Mouse (Mus musculus) 3T3-L1 (cell line): ENCODE results near the gene Olfr76.
"Not testable (repeated sequence)": the region's sequence is repeated elsewhere in the genome, so short reads cannot be mapped to it uniquely, and the experiment has no call there.

ENCODE experiments used
- DNase-seq: peaks from one replicate; pipeline ENCODE4 v3.0.0-alpha.2; 2015; ENCODE audit warnings: low read depth, low spot score

Olfr76 gene

GRCm38 (mm10) chr19:12123103-12123502 is at the start of gene Olfr76:
Gene Olfr76, minus strand, starts transcription at chr19:12123203.
- no peak for DNase-seq

GRCm38 (mm10) chr19:12170062-12170599 is 47.1 kb upstream of the Olfr76 start, which contains the start of gene Olfr1555-ps1:
Gene Olfr1555-ps1, minus strand, starts transcription at chr19:12170112.
- peak; percentile 1 for DNase-seq

- no peak for DNase-seq
These were observed 22.4 kb upstream of the Olfr76 start for GRCm38 (mm10) chr19:12145452-12145851.

GRCm38 (mm10) chr19:12143356-12143755 is 20.4 kb upstream of the Olfr76 start:
- no peak for DNase-seq

GRCm38 (mm10) chr19:12134289-12134688 is 11.3 kb upstream of the Olfr76 start:
- peak; percentile 75 for DNase-seq

GRCm38 (mm10) chr19:12116464-12116863 is 6.5 kb downstream of the Olfr76 start:
- DNase-seq: peak; percentile 5

GRCm38 (mm10) chr19:12115797-12116196 is 7.2 kb downstream of the Olfr76 start, which contains the start of gene Olfr1428:
Gene Olfr1428, minus strand, starts transcription at chr19:12115897.
- DNase-seq: no peak

GRCm38 (mm10) chr19:12113807-12114206 is 9.2 kb downstream of the Olfr76 start:
- DNase-seq: no peak

- no peak for DNase-seq
These were observed 18.5 kb downstream of the Olfr76 start for GRCm38 (mm10) chr19:12104541-12104940.

GRCm38 (mm10) chr19:12103234-12103633 is 19.8 kb downstream of the Olfr76 start, which contains the start of gene Olfr1427:
Gene Olfr1427, minus strand, starts transcription at chr19:12103334.
- no peak for DNase-seq

GRCm38 (mm10) chr19:12091913-12092312 is 31.1 kb downstream of the Olfr76 start, which contains the start of gene Olfr1426:
Gene Olfr1426, minus strand, starts transcription at chr19:12092013.
- DNase-seq: no peak

GRCm38 (mm10) chr19:12077631-12078030 is 45.4 kb downstream of the Olfr76 start, which contains the start of gene Olfr1425:
Gene Olfr1425, minus strand, starts transcription at chr19:12077731.
- not testable (repeated sequence) for DNase-seq

- not testable (repeated sequence) for DNase-seq
These were observed 53.5 kb downstream of the Olfr76 start for GRCm38 (mm10) chr19:12069546-12069945.
